Mouse (Mus musculus) layer of hippocampus, postnatal 36 days (tissue): Measurements from ENCODE around the gene Rad9a. TPM values are rescaled to one million over a fixed set of nuclear protein-coding genes. Genes with fewer than 3 reads are reported as not detected.

ENCODE experiments used
- DNase-seq, 2 experiments: peaks; one replicate each; pipeline ENCODE4 v3.0.0; 2022
- total RNA-seq, 2 experiments: library from RNA; stranded (reverse); gene quantifications; 2 replicates each; pipeline ENCODE4 v1.2.3; 2021

The Rad9a gene
- total RNA-seq, 2 experiments from 2014 or later, result 5.5 to 7.1 TPM

DNA sequence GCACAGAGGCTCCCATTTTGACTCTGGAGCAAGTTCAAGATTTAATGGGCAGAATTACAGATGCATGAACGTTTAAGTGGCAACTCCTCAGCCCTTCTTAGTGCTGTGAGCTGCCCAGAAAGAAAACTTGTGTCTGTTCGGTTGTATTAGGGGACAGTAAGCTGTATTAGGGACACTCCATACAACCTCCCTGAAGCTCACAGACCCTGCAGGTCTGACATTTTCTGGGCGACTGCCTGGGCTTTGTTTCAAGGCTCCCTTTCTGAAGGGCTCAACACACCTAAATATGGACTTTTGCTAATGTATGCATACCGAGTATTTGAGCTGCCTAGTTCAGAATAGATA, 37.9 kb downstream of the Rad9a start:
- DNase-seq, result no peak

DNA sequence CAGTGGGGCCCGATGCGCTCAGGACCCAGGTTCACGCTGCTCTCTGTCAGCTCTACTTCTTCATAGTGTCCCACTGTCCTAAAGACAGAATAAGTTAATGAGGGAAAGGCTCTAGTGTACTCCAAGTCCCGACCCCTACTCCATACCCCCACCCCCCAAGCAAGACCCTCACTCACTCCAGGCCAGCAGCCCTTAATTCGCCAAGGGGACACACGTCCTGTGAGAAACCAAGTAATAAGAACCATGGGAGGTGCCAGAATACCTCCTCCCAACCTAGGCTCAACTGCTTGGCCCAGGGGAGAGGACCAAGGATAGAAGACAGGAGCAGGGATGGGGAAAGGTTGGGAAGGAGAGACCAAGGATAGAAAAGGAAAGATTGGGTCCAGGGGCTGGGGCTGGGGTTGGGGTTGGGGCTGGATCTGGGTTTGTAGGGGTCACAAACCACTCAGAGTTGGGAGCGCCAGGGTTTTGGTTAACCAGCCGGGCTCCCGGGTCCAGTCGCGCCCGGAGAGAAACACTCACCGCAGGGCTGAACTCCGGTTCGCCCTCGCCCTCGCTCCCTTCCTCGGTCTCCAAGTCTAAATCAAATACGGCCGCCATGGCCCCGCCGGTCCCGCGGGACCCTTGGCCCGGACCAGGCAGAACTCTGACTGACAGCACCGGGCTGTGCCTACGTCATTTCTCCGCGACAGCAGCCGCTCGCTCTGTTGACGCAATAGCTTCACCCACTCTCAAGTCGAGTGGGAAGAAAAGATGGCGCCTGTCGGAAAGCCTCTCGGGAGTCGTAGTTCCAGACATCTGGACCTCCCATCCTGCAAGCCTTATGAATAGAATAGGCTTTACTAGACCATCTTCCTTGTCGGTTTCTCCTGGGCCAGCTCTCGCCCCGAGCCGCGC, 38.6 kb downstream of the Rad9a start, which contains the start of gene Rps6kb2:
Gene Rps6kb2 (minus strand): TSS at position 709 of the 897 bp plus-strand sequence.
- DNase-seq, result peak; percentile 96 to 97

DNA sequence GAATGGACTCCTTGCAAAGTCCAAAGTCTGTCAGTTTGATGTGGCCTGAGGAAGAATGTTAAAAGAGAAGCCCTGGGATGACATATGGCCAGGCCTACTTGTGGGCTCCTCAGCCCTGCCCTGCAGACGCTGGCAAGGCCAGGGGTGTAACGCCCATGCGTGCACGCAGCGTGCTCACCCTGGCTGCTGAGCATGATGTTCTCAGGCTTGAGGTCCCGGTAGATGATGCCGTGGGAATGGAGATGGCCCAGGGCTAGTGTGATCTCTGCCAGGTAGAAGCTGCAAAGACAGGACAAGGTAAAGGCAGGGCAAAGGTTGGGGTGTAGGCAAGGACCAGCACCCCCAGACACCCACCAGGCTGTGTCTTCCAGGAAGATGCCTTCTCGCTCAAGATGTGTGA, 42.4 kb downstream of the Rad9a start:
- DNase-seq, result no peak

DNA sequence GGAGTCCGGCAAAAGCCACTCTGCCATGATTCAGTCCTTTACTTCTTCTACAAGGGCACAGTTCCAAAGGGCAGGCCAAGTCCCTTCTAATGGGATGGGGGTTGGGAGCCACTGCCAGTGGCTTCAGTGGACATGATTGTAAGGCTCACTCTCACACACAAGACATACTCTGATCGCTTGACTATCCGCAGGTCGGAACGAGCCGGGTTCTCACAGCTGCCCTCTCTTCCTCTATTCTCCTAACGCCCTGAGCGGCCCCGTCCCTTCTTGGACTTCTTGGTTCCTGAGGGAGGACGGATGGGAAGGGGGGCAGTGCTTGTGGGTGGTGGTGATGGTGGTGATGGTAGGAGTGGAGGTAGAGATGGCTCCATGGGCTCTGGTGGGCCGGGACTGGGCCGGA, 44.7 kb downstream of the Rad9a start:
- no peak for DNase-seq

DNA sequence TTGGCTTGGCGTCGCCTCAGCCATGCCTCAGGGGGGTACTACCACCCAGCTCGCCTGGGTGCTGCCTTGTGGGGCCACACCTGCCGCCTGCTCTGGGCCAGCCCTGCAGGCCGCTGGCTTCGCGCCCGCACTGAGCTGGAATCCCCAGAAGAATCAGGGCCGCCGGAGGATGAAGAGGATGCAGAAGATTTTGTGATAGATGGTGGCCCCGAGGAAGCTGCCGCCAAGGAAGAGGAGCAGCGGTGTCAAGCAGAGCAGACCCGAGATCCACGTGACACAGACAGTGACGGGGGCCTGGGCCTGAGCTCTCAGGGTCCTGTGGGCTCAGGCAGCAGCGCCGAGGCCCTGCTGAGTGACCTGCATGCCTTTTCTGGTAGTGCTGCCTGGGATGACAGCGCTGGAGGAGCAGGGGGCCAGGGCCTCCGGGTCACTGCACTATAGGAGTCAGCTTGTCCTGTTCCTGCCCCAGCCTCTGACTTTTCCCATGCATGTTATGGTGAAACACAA, 45.3 kb downstream of the Rad9a start:
- no peak for DNase-seq

DNA sequence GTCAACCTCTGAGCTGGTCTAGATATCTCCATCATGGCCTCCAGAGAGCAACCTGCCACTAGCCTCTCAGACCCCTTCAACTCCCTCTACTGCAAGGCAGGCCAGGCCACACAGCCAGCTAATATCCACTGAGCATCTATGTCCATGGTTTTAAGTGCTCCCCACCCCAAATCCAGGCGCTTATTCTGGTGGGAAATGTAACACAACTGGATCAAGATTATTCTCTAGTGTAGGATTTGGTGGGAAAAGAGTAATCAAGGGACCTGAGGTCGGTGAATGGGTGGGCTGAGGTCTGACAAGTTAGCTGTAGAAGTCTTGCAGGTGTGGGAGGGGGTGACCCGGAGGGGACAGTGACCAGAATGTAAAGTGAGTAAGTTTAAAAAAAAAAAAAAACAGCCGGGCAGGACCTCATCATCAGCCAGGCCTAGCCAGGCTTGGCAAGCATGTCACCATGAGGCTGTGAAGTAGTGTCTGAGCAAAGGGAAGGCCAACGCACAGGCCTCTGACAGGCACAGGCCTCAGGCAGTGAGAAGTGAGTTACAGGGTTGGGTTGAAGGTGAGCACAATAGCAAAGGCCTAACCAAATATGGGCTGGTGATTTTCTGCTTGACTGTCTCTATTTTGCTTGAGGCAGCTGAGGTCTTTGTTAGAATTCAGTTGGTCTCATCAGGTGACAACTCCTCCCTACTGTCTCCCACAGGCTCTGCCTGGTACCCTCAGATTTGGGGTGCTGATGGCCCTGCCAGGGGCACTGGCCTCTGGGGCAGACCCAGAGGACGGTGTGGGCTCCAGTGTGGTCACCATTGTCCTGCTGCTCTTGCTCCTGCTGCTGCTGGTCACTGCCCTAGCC, 46.0 kb downstream of the Rad9a start:
- no peak for DNase-seq

DNA sequence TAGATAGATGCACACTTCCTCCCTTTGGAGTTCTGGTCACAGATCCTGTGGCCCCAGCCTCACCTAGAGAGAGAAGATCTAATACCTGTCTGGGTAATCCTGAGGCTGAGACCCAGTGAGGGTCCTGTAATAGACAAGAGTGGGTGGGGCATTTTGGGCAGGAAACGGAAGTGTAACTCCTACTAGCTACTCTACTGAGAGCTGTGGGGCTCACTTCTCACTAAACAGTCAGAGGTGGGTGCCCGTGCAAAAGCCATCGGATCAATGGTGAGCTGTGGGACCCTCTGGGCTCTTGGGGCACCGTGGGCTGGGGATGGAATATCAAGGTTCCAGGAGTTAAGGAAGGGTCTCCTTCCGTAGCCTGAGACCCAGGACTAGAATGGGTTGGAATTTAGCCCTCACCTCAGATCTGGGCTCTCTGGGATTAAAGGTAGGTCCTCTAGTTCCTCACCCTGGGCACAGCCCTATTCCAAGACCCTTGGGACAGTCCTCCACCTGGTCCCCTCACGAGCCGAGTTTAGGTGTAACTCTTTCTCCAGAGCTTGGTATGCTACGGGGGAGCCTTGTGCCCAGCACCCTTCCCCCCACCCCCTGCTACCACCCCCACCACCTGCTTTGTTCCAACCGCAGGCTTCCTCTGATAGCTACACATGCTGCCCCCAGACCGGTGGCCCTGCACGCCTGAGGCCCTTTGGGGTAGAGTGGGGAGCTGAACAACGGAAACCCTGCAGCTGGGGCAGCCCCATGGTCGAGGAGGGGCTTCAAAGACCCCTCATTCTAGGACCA, 46.8 kb downstream of the Rad9a start:
- DNase-seq, result no peak

DNA sequence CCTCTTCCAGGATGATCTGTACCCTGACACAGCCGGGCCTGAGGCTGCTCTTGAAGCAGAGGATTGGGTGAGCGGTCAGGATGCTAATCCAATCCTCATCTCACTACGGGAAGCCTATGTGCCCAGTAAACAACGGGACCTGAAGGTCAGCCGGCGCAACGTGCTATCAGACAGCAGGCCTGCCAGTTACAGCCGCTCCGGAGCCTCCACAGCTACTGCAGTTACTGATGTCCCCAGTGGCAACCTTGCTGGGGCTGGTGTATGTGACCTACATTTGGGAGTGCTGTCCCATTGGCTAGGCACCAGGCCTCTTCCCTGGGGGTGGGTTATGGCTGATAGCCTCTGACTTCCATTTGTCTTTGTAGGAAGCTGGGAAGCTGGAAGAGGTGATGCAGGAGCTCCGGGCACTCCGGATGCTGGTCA, 48.2 kb downstream of the Rad9a start, which contains the start of gene Ptprcap:
Gene Ptprcap (plus strand): TSS at position 373 of the 423 bp plus-strand sequence.
- DNase-seq, result no peak

DNA sequence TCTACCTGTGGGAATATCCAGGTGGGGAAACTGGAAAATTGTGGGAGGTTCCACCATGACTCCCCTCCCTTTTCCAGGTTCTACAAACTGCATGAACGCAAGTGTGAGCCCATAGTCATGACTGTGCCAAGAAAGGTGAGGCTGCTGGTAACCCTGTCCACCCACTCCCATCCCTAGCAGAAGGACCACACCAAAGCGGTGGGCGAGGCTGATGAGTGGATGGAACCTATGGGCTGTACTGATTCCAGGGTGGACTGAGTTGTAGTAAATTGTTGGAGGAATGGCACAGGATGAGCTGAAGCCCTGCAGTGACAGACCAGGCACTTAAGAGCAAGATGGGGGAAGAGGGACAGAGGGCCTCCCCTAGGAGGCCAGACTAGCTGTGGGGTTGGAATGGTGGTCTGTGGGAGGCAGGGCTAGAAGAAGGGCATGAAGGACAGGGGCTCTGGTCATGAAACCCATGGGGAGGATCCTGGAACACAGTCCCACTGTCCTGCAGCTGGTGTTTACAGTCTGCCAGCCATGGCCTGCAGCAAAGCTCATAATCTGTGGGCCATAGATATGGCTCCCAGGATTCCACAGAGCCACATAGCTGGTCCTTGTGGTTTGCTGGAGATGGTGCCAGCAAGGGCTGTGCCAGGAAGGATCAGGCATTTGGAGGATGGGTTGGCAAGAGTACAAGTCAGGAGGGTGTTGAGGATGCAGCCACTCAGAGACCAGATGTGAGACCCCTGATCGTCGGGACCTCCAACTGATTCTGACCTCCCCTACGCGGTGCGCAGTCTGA, 48.8 kb downstream of the Rad9a start:
- DNase-seq, result no peak

DNA sequence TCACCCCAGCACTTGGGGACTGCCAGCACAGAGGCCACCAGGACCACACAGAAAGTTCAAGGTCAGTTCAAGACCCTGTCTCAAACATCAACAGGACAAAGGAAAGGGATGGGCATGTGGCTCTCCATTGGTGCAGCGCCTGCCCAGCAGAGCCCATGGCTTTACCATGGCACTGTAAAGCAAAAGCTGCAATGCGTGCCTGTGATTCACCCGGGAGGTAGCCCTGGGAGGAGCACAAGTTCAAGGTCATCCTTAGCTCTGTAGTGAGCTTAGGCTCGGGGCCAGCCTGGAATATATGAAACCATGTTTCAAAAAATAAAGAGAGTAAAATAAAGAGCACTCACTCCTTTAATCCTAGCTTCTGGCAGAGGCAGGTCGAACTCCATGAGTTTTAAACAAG, 49.6 kb downstream of the Rad9a start:
- DNase-seq, result no peak

DNA sequence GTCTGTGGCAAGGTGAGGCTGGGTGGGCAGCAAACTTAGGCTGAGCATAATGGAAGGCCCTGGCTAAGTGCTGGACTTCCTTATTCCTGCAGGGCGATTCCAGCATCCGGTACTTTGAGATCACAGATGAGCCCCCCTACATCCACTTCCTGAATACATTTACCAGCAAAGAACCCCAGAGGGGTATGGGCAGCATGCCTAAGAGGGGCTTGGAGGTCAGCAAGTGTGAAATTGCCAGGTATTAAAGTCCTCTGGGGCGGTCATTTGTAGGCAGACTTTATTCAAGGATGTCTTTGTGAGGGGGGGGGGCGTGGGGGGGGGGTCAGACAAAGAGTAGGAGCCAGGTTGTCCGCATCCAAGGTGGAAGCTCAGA, 50.0 kb downstream of the Rad9a start:
- no peak for DNase-seq

DNA sequence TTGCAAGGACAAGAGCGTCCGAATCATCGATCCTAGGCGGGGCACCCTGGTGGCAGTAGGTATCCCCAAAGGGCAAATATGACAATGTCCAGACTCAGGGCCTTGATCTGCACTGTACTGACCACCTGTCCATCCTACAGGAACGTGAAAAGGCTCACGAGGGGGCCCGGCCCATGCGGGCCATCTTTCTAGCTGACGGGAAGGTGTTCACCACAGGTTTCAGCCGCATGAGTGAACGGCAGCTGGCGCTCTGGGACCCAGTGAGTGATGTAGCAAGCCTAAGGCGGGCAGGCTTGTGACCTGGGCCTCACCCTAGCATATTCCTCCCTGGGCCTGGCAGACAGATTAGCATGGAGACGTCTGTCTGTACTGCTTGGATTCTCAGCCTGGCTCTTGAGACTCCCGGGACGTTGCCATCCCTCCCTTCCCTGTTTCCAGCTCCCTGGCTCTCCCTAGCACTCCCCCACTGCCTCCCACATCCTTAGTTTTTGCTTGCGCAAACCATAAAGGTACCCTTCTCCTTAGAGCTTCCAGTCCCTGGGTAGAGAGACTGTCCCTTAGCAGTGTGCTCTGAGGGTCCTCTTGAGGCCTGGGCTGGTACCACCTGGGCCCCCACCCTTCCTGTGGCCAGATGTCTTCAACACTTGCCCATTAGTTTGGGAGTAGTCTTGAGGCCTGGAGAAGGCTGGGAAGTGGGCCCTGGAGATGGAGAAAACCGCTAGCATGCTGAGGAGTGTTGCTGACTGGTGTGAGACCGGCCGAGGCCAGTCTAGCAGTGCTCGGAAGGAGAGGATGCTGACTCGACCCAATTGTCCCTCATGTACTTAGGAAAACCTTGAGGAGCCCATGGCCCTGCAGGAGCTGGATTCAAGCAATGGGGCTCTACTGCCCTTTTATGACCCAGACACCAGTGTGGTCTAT, 50.6 kb downstream of the Rad9a start:
- DNase-seq, result no peak

DNA sequence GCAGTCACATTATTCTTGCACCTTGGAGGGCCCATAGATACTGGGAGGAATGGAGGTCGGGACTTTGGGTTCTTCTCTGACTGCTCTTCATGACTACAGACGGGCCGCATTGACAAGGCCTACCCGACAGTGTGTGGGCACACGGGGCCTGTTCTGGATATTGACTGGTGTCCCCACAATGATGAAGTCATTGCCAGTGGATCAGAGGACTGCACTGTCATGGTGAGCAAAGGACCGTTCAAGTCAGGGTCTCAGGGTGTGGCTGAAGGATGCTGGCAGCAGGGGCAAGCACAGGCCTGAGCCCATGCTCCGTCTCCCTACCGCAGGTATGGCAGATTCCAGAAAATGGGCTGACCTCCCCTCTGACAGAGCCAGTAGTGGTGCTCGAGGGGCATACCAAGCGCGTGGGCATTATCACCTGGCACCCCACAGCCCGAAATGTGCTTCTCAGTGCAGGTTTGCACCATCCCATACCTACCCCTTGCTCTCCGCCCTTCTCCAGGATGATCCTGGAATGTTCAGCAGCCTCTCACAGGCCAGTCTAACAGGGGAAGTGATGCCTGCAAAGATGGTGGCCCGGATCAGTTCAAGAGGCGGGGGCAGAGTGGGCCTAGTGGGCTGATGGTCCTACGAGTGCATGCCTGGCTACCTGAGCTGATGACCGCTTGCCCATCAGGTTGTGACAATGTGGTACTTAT, 51.5 kb downstream of the Rad9a start:
- DNase-seq, result no peak

DNA sequence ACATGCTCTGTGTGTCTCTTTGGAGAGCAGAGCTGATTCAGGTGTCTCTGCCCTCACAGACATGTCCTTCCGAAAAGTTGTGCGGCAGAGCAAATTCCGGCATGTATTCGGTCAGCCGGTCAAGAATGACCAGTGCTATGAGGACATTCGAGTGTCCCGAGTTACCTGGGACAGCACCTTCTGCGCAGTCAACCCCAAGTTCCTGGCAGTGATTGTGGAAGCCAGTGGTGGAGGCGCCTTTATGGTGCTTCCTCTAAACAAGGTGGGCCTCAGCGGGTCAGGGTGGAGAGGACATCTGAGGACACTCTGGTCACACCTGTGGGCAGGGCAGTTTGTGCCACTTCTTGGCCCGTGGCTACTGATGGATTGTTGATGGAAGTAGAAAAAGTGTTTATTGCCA, 52.2 kb downstream of the Rad9a start:
- no peak for DNase-seq

DNA sequence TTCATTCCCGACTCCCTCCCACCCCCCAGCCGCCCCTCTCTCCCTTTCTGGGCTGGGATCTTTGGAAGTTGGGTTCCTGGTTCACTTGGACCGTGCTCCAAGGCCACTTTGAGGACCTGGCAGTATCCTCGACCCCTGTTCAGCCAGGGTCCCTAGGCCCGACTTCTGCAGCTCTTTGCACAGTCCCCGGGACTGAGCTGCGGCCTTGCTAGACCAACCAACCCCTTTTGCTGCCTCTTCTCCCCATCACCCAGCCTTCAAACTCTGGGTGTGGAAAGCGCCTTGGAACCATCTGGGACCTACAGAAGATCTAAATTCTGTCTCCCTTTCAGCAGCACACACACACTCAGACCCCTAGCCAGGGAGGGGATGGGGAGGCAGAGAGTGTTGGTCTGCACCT, 52.6 kb downstream of the Rad9a start:
- DNase-seq, result no peak

DNA sequence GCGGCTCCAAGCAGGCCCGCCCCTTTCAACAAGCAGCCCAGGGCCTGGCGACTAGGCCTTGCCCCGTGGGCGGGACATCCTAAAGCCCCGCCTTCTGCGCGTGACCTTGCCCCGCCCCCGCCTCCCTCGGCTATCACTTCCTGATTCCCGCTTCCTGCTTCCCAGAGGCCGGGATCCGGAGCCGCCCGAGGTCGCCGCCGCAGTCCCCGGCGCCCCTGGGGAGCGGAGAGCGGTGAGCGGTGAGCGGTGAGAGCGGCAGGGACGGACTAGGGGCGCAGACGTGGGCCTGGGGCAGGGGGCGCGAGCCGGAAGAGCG, 53.0 kb downstream of the Rad9a start, which contains the start of gene Coro1b:
Gene Coro1b (plus strand): TSS at position 129 of the 316 bp plus-strand sequence.
- peak; percentile 93 to 95 for DNase-seq

DNA sequence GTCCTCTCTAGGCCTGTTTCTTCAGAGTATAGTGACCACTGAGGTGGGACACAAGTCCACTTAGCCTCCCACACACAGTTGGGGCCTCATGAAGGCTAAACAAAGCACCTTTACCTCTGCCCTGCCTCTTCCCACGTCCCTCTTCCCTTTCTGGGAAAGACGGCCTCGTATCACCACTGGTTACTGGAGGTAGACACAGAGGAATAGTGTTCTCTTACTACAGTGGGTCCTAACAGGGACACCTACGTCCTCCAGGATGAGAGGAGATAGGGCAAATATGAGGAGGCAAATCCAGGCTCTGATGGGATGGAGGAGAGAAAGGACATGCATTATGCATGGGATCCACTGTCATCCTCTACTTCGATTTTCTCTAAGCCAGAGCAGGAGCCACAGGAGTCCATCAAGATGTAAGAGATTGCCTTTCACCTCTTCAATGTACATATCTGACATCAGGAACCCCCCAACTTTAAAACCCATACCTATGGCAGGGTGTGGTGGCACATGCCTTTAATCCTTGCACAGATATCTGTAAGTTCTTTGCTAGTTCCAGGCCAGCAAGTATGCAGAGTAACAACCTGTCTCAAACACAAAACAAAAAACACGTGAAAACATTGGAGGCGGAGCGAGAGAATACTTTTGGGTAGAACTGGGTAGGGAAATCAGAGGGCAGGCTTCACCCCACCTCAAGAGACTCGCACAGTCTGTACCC, 53.5 kb downstream of the Rad9a start:
- DNase-seq, result no peak

DNA sequence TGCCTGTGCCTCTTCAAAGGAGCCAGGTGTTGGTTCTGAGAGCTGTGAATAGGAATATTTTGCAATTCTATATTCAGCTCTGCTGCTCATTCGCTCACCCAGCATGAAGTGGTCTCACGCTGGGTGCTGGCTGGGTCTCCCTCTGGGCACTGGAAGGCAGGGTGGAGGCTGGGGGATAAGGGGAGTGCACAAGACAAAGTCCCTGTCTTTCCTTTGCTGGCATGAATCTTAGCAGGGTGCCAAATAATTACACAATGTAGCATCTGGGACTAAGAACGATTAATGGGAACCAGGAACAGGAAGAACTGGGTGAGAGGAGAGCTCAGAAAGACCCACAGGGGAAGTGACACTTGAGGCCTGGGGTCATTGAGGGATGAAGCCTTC, 54.4 kb downstream of the Rad9a start:
- DNase-seq, result no peak

DNA sequence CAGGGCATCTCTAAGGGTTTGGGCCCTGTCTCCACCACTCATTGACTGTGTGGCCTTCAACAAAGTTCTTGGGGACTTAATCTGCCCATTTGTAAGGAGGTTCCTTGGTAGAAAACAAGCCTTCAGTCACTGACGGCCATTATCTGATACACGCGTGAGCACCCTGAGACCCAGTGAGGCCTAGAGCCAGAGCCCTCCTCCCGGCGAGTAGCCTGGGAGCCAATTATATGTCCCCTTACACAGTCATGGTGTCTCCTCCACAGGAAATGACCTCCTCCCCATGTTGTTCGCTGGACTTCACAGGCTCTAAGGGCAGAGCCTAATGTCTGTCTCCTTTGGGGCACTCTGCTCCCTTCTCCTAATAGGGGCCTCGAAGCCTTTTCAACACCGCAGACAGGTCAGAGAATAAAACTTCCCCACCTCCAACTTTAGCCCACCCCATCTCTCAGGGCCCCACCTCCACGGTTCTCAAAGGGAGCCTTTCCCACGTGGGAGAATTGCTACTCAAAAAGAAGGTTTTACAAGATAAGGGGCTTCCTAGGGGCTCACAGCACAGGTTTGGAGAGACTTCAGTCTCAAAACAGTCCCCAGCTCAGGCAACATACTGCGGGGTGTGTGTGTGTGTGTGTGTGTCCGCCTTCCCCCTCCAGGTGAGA, 55.0 kb downstream of the Rad9a start:
- DNase-seq, result no peak
